Mouse (Mus musculus): ENCODE results near the gene Tns3. TPM values are rescaled to one million over a fixed set of nuclear protein-coding genes. Genes with fewer than 3 reads are reported as not detected.

Tns3 gene
- polyA plus RNA-seq, 1 experiment from 2014 or later = 4.1 TPM

DNA sequence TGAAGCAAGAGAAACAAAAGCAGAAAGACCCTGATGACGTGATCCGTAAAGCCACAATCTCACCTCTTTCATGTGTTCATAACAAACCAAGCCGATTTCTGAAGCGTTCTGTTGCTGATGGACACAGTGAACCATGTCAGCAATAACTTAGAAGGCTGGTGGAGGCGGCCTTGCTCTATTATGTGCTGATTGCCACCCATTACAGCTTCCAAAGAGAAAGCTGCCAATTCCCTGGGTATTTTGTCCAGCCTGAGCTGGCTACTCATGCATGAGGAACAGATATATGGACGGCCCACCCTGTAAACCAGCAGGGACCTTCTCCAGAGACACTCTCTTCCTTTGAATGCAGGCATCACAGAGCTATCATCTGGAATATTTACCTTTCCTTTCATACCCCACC lies 211.1 kb downstream of the Tns3 start:
- no peaks in the 10 kb centered on the region for H3K27me3 ChIP-seq (ENCODE audit: control insufficient read depth, insufficient read depth, low read depth, low read length)
- H3K9ac ChIP-seq (ENCODE audit: low read depth, low read length) = no peak overlapping the region
- no peaks in the 10 kb centered on the region for H3K36me3 ChIP-seq (ENCODE audit: control insufficient read depth, insufficient read depth)
- no peak overlapping the region for H3K27ac ChIP-seq (ENCODE audit: low read length)
- no peak overlapping the region for H3K4me3 ChIP-seq (ENCODE audit: low read depth, low read length)
- no peaks in the 10 kb centered on the region for H3K4me1 ChIP-seq (ENCODE audit: control insufficient read depth, low read depth, low read length)
- no peaks in the 10 kb centered on the region for H3K9me3 ChIP-seq (replicated peaks; ENCODE audit: control insufficient read depth, low read length)
- WGBS (ENCODE audit: insufficient replicate concordance) = 68% methylated on average over 6 of the region's 6 CpGs
- no peak overlapping the region for H3K4me2 ChIP-seq (ENCODE audit: low read depth, low read length)
- ATAC-seq (ENCODE audit: low read depth) = no peak

DNA sequence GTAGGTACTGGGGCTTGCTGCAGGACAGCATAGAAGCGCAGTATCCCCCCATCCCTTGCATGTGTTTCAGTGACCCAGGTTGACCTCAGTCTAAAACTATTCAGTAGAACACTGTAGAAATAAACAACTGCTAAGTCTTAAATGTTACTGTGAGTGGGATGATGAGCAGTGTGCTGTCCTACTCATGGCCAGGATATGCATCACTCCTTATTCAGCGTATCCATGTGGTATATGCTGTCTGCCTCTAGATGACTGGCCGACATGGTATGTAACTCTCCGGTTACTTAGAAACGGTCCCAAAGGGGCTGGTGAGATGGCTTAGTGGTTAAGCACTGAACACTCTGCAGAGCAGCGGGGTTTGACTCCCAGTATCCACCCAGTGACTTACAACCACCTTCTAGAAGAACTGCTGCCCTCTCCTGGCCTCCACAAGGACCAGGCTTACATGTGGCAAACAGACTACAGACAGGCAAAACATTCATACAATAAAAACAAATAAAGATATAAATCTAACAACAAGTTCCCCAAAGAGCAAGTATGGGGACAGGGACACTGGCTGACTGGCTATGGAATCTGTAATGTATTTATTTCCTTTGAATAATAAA lies 212.6 kb downstream of the Tns3 start:
- 75% methylated on average over 6 of the region's 6 CpGs for WGBS (ENCODE audit: insufficient replicate concordance)
- H3K27ac ChIP-seq (ENCODE audit: low read length) = no peak overlapping the region
- ATAC-seq (ENCODE audit: low read depth) = no peak

DNA sequence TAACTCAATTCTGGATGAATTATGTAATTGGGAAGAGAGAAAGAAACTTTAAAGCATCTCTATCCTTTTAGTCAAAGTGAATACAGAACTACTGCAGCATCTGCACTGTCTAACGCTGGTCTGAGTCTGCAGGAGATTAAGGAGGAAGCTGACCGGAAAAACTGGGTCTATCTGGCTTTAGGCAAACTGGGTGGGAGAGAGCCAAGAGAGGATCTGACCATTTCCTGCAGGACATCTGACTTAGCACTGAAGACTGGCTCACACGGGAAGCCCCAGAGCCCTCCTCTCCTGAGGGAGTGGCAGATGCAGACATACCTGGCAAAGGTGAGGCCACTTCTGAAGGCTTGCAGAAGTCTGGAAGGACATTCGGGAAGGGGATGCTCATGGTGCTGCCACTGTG lies 213.8 kb downstream of the Tns3 start:
- Histone ChIP-seq H3K27me3 (ENCODE audit: control insufficient read depth, insufficient read depth, low read depth, low read length) (no peaks in the 10 kb centered on the region), H3K9ac (ENCODE audit: low read depth, low read length) (no peak overlapping the region), H3K4me1 (ENCODE audit: control insufficient read depth, low read depth, low read length) (no peaks in the 10 kb centered on the region), H3K9me3 (replicated peaks; ENCODE audit: control insufficient read depth, low read length) (no peaks in the 10 kb centered on the region), H3K4me2 (ENCODE audit: low read depth, low read length) (no peak overlapping the region), H3K36me3 (ENCODE audit: control insufficient read depth, insufficient read depth) (no peaks in the 10 kb centered on the region), H3K4me3 (ENCODE audit: low read depth, low read length) (no peak overlapping the region), H3K27ac (ENCODE audit: low read length) (no peak overlapping the region)
- no peak for ATAC-seq (ENCODE audit: low read depth)
- WGBS (ENCODE audit: insufficient replicate concordance) = 64% methylated on average over 4 of the region's 4 CpGs

More for the DNA sequence above, 212.6 kb downstream of the Tns3 start:
- Histone ChIP-seq H3K27me3 (ENCODE audit: control insufficient read depth, insufficient read depth, low read depth, low read length) (no peaks in the 10 kb centered on the region), H3K4me2 (ENCODE audit: low read depth, low read length) (no peak overlapping the region), H3K9ac (ENCODE audit: low read depth, low read length) (no peak overlapping the region), H3K4me1 (ENCODE audit: control insufficient read depth, low read depth, low read length) (no peaks in the 10 kb centered on the region), H3K4me3 (ENCODE audit: low read depth, low read length) (no peak overlapping the region), H3K9me3 (replicated peaks; ENCODE audit: control insufficient read depth, low read length) (no peaks in the 10 kb centered on the region), H3K36me3 (ENCODE audit: control insufficient read depth, insufficient read depth) (no peaks in the 10 kb centered on the region)

DNA sequence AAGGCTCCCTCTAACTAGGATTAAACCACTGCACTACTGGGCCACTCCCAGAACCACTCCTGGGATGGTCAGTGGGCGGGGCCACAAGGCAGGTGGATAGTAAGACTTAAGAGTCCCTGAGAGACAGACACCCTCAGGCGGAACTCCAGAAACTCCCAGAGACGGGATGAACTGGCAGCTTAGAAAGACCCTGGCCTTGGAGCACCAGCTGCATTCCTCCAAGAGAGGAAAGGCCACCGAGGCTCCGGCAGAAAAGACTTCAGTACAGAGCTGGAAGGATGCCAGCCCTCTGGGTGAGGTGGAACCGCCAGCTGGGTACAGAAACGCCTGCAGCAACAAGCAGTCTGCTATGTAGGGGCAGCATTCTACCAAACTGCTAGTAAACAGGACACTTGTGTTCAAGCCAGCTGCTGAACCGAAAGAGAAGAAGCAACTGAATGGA lies 218.4 kb downstream of the Tns3 start:
- no peak overlapping the region for H3K4me3 ChIP-seq (ENCODE audit: low read depth, low read length)
- H3K4me2 ChIP-seq (ENCODE audit: low read depth, low read length) = no peak overlapping the region
- no peak overlapping the region for H3K27ac ChIP-seq (ENCODE audit: low read length)
- H3K27me3 ChIP-seq (ENCODE audit: control insufficient read depth, insufficient read depth, low read depth, low read length) = no peaks in the 10 kb centered on the region
- H3K9me3 ChIP-seq (replicated peaks; ENCODE audit: control insufficient read depth, low read length) = no peaks in the 10 kb centered on the region
- WGBS (ENCODE audit: insufficient replicate concordance) = 51% methylated on average over 8 of the region's 8 CpGs
- no peak for ATAC-seq (ENCODE audit: low read depth)
- no peak overlapping the region for H3K9ac ChIP-seq (ENCODE audit: low read depth, low read length)
- 0 out of 2 replicates have a peak, but pooled peaks cover 2% of the 10 kb centered on the region for H3K36me3 ChIP-seq (ENCODE audit: control insufficient read depth, insufficient read depth)
- H3K4me1 ChIP-seq (ENCODE audit: control insufficient read depth, low read depth, low read length) = no peaks in the 10 kb centered on the region

DNA sequence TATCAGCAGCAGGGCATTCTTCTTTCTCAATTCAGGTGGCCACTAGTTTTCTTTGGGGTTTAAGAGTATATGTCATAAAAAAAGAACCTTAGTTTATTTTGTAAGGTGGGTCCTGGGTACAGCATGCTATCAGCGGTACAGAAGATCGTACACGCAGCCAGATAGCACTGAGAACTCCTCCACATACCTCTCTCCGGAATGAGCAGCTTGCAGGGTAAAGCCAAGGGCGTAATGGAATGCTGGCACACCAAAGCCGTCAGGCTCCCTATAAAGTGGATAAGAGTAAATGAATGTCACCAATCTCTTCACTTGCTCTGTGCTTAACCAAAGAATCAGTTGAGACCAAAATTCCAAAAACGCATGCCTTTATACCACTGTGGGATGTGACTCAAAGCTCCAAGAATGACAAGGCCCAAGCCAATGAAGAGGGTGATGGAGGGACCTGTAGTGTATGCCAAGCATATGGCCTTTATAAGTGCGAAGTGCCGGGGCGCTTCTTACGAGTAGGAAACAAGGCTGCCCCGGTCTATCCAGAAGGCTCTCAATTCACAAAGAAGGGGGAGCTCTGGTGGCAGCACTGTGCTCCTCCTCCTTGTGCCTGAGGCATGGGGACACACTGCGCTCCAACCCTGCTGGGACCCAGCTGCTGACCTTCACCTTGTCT lies 219.4 kb downstream of the Tns3 start:
- ATAC-seq (ENCODE audit: low read depth) = no peak
- no peaks in the 10 kb centered on the region for H3K9me3 ChIP-seq (replicated peaks; ENCODE audit: control insufficient read depth, low read length)
- no peak overlapping the region for H3K4me3 ChIP-seq (ENCODE audit: low read depth, low read length)
- 0 out of 2 replicates have a peak, but pooled peaks cover 2% of the 10 kb centered on the region for H3K36me3 ChIP-seq (ENCODE audit: control insufficient read depth, insufficient read depth)
- no peaks in the 10 kb centered on the region for H3K4me1 ChIP-seq (ENCODE audit: control insufficient read depth, low read depth, low read length)
- 81% methylated on average over 13 of the region's 13 CpGs for WGBS (ENCODE audit: insufficient replicate concordance)
- no peak overlapping the region for H3K9ac ChIP-seq (ENCODE audit: low read depth, low read length)
- no peak overlapping the region for H3K4me2 ChIP-seq (ENCODE audit: low read depth, low read length)
- H3K27ac ChIP-seq (ENCODE audit: low read length) = no peak overlapping the region
- no peaks in the 10 kb centered on the region for H3K27me3 ChIP-seq (ENCODE audit: control insufficient read depth, insufficient read depth, low read depth, low read length)

DNA sequence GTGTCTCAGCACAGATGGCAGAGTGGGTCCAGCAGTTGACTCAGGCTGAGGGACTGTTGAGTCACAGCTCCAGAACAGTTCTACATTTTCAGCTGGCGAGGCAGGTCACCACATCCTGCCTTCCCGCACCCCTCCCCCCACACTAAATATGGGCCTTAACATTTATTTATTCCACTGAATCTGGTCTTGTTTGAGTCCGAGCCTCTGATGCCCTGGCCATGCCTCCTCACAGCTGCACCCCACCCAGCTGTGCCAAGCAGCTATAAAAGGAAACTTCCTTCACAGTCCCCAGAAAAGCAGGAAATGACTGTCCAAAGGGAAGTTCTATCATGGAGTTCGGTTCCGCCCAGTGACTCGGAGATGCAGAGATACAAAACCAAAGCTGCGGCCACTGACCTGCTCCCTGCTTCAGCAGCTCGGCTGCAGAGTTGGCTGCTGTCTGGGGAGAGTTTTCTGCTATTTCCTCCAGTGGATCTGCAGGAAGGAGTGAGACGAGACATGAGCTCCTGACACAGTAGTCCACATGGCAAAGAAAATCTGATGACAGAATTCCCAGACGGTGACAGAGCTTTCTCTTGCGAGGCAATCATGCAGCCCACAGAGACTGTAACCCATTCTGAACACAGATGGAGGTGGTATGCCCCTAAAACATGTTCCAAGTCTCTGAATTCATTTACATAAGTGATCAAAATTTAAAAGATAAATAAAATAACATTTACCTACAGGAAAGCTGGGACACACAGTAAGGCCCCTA lies 220.6 kb downstream of the Tns3 start:
- 36% methylated on average over 11 of the region's 11 CpGs for WGBS (ENCODE audit: insufficient replicate concordance)
- no peak overlapping the region for H3K9ac ChIP-seq (ENCODE audit: low read depth, low read length)
- no peak overlapping the region for H3K27ac ChIP-seq (ENCODE audit: low read length)

DNA sequence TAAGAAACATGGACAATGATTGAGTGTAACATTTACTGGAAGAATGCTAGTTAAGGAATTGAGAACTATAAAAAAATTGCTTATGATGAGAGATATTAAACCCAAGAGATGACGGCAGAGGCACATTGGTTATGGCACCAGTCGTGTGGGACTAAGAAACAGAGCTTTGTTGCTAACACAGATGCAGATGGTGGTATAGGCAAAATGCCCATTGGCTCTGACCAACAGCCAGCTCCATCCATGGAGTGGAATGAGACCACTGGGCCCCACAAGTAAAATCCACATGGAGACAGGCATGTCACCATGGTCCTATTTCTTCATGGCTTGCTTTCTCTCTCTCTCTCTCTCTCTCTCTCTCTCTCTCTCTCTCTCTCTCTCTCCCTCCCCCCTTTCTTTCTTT lies 223.6 kb downstream of the Tns3 start:
- no peak overlapping the region for H3K9ac ChIP-seq (ENCODE audit: low read depth, low read length)
- 69% methylated on average over 2 of the region's 2 CpGs for WGBS (ENCODE audit: insufficient replicate concordance)
- H3K36me3 ChIP-seq (ENCODE audit: control insufficient read depth, insufficient read depth) = 0 out of 2 replicates have a peak, but pooled peaks cover 2% of the 10 kb centered on the region
- no peak overlapping the region for H3K27ac ChIP-seq (ENCODE audit: low read length)
- H3K4me3 ChIP-seq (ENCODE audit: low read depth, low read length) = no peak overlapping the region
- no peaks in the 10 kb centered on the region for H3K27me3 ChIP-seq (ENCODE audit: control insufficient read depth, insufficient read depth, low read depth, low read length)
- H3K4me1 ChIP-seq (ENCODE audit: control insufficient read depth, low read depth, low read length) = no peaks in the 10 kb centered on the region
- H3K9me3 ChIP-seq (replicated peaks; ENCODE audit: control insufficient read depth, low read length) = no peaks in the 10 kb centered on the region
- no peak for ATAC-seq (ENCODE audit: low read depth)
- H3K4me2 ChIP-seq (ENCODE audit: low read depth, low read length) = no peak overlapping the region

More for the DNA sequence above, 220.6 kb downstream of the Tns3 start:
- H3K4me1 ChIP-seq (ENCODE audit: control insufficient read depth, low read depth, low read length) = no peaks in the 10 kb centered on the region
- H3K4me2 ChIP-seq (ENCODE audit: low read depth, low read length) = no peak overlapping the region
- peak; percentile 39; the same call in 1 of the 2 replicates for ATAC-seq (ENCODE audit: low read depth)
- no peak overlapping the region for H3K4me3 ChIP-seq (ENCODE audit: low read depth, low read length)
- no peaks in the 10 kb centered on the region for H3K9me3 ChIP-seq (replicated peaks; ENCODE audit: control insufficient read depth, low read length)
- H3K36me3 ChIP-seq (ENCODE audit: control insufficient read depth, insufficient read depth) = 0 out of 2 replicates have a peak, but pooled peaks cover 2% of the 10 kb centered on the region
- H3K27me3 ChIP-seq (ENCODE audit: control insufficient read depth, insufficient read depth, low read depth, low read length) = no peaks in the 10 kb centered on the region

DNA sequence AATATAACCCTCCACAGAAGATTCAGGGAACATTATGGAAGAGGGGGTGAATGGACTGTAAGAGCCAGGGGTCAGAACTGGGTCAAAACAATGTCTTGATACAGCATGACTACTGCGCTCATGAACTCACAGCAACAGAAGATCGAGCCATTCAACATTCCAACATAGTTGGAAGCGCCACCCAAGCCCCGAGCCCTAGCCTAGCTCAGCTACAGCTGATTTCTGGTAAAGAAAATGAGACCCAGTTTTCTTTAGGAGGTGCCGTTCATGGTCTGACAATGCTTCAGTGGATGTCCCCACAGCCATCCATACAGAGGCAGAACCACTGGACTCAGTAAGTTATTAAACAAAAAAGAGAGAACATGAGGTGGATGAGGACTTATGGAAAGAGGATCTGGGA lies 224.1 kb downstream of the Tns3 start:
- no peaks in the 10 kb centered on the region for H3K9me3 ChIP-seq (replicated peaks; ENCODE audit: control insufficient read depth, low read length)
- 0 out of 2 replicates have a peak, but pooled peaks cover 2% of the 10 kb centered on the region for H3K36me3 ChIP-seq (ENCODE audit: control insufficient read depth, insufficient read depth)
- no peak for ATAC-seq (ENCODE audit: low read depth)
- no peaks in the 10 kb centered on the region for H3K4me1 ChIP-seq (ENCODE audit: control insufficient read depth, low read depth, low read length)
- no peak overlapping the region for H3K4me3 ChIP-seq (ENCODE audit: low read depth, low read length)
- 66% methylated on average over 5 of the region's 5 CpGs for WGBS (ENCODE audit: insufficient replicate concordance)
- H3K9ac ChIP-seq (ENCODE audit: low read depth, low read length) = no peak overlapping the region
- H3K27ac ChIP-seq (ENCODE audit: low read length) = no peak overlapping the region
- H3K27me3 ChIP-seq (ENCODE audit: control insufficient read depth, insufficient read depth, low read depth, low read length) = no peaks in the 10 kb centered on the region
- no peak overlapping the region for H3K4me2 ChIP-seq (ENCODE audit: low read depth, low read length)

DNA sequence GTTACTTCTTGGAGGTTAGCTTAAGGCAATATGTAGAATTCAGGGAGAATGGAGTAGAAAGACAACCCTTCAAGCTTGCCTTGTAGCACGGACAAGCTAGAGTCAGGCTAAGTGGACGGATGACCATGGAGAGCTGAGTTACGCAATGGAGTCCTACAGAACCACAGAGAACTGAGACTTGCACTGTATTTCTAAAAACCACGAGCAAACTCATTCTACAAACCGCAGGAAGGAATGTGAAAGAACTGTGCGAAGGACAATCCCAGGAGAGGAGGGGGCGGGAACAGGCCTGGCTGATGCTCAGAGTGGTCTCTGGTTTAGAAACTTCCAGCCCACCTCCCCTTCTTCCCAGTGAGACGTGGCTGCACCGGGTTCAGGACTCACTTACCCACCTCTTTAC lies 225.3 kb downstream of the Tns3 start:
- Histone ChIP-seq H3K4me3 (ENCODE audit: low read depth, low read length) (no peak overlapping the region), H3K9me3 (replicated peaks; ENCODE audit: control insufficient read depth, low read length) (no peaks in the 10 kb centered on the region), H3K27ac (ENCODE audit: low read length) (no peak overlapping the region), H3K27me3 (ENCODE audit: control insufficient read depth, insufficient read depth, low read depth, low read length) (no peaks in the 10 kb centered on the region), H3K4me2 (ENCODE audit: low read depth, low read length) (no peak overlapping the region), H3K9ac (ENCODE audit: low read depth, low read length) (no peak overlapping the region), H3K4me1 (ENCODE audit: control insufficient read depth, low read depth, low read length) (no peaks in the 10 kb centered on the region), H3K36me3 (ENCODE audit: control insufficient read depth, insufficient read depth) (peaks cover 2% of the 10 kb centered on the region)
- ATAC-seq (ENCODE audit: low read depth) = no peak
- 49% methylated on average over 9 of the region's 9 CpGs for WGBS (ENCODE audit: insufficient replicate concordance)
